Mouse (Mus musculus): ENCODE data around the gene Cask. TPM values are rescaled to one million over a fixed set of nuclear protein-coding genes. Genes with fewer than 3 reads are reported as not detected.

Cask gene
- polyA plus RNA-seq, 1 experiment from 2014 or later: 17.8 TPM

- Histone ChIP-seq H3K36me3 (replicated peaks) (no peaks in the 10 kb centered on the region), H3K4me1 (no peaks in the 10 kb centered on the region), H3K27ac (no peak overlapping the region), H3K27me3 (no peaks in the 10 kb centered on the region), H3K9ac (no peak overlapping the region), H3K9me3 (no peaks in the 10 kb centered on the region), H3K4me2 (no peak overlapping the region), H3K4me3 (replicated peaks) (no peak overlapping the region)
- 68% methylated on average over 2 of the region's 2 CpGs for WGBS
- no peak for ATAC-seq (ENCODE audit: low FRiP score)
Measured at GRCm38 (mm10) chrX:13705051-13705450, 146.1 kb downstream of the Cask start.

GRCm38 (mm10) chrX:13700681-13701080, 150.5 kb downstream of the Cask start:
- Histone ChIP-seq H3K27me3 (no peaks in the 10 kb centered on the region), H3K4me1 (no peaks in the 10 kb centered on the region), H3K9ac (no peak overlapping the region), H3K36me3 (replicated peaks) (no peaks in the 10 kb centered on the region), H3K4me2 (no peak overlapping the region), H3K9me3 (no peaks in the 10 kb centered on the region), H3K27ac (no peak overlapping the region), H3K4me3 (replicated peaks) (no peak overlapping the region)
- WGBS: 91% methylated on average over 3 of the region's 3 CpGs
- no peak for ATAC-seq (ENCODE audit: low FRiP score)

DNA sequence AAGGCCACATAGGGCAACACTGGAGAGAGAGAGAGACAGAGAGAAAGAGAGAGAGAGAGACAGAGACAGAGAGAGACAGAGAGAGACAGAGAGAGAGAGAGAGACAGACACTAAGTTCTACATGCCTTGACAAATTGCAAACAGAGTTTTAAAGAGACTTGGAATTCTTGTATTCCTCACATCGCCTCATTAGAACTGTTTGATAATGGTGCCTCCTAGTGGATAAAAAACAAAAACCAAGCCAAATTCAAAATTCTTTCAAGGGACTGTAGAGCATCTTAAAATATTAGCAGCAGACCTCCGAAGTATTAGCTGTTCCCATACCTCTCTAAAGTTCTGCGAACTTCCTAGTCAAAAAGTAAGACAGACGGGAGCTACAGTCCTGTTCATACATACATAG, 159.3 kb downstream of the Cask start:
- Histone ChIP-seq H3K4me2 (no peak overlapping the region), H3K27ac (no peak overlapping the region), H3K9me3 (no peaks in the 10 kb centered on the region), H3K4me3 (replicated peaks) (no peak overlapping the region), H3K27me3 (no peaks in the 10 kb centered on the region), H3K36me3 (replicated peaks) (no peaks in the 10 kb centered on the region), H3K4me1 (no peaks in the 10 kb centered on the region), H3K9ac (no peak overlapping the region)
- 86% methylated on average over 4 of the region's 4 CpGs for WGBS
- no peak for ATAC-seq (ENCODE audit: low FRiP score)

DNA sequence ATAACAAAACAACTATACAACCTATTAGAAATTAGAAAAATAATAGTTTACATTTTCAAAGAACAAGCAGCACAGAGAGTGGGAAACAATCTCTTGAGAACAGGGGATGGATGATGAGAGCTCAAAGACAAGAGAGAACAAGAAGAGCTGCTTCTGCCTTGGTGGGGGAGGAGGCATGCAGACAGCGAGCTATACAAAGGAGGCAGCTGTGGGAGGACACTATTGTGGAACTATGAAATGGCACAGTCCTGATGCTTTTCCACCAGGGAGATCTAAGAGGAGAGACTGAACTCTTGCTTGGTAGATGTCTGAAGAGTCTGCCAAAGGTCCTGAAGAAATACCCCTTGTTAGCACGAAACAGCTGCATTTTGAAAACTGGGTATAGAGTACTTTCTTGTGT, 162.8 kb downstream of the Cask start:
- WGBS: 62% methylated on average over 2 of the region's 2 CpGs
- Histone ChIP-seq H3K27ac (no peak overlapping the region), H3K4me2 (no peak overlapping the region), H3K9ac (no peak overlapping the region), H3K27me3 (no peaks in the 10 kb centered on the region), H3K4me1 (no peaks in the 10 kb centered on the region), H3K36me3 (replicated peaks) (no peaks in the 10 kb centered on the region), H3K4me3 (replicated peaks) (no peak overlapping the region), H3K9me3 (no peaks in the 10 kb centered on the region)
- ATAC-seq (ENCODE audit: low FRiP score): no peak

GRCm38 (mm10) chrX:13686589-13686988, 164.6 kb downstream of the Cask start:
- H3K9me3 ChIP-seq: no peaks in the 10 kb centered on the region
- ATAC-seq (ENCODE audit: low FRiP score): no peak
- H3K36me3 ChIP-seq (replicated peaks): no peaks in the 10 kb centered on the region
- no peak overlapping the region for H3K9ac ChIP-seq
- 85% methylated on average over 1 of the region's 1 CpGs for WGBS
- H3K4me2 ChIP-seq: no peak overlapping the region
- H3K4me3 ChIP-seq (replicated peaks): no peak overlapping the region
- no peak overlapping the region for H3K27ac ChIP-seq
- H3K27me3 ChIP-seq: no peaks in the 10 kb centered on the region
- no peaks in the 10 kb centered on the region for H3K4me1 ChIP-seq

DNA sequence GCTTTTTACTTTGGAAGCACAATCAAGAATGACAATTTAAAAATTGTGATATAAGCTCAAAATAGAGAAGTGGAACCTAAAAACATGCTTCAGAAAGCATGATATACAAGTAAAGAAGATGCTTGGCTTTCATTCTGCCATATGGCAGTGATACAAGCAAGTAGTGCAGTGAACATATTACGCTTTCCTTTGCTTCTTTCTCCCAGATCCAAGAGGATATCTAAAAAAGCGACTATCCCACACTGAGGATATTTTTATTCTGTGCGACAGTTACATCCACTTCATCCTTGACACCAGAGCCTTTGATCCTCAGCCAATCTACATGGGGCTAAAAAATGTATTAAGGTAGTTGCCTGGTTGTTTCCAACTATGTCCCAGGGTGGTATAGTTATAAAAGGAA, 169.4 kb downstream of the Cask start:
- Histone ChIP-seq H3K4me2 (no peak overlapping the region), H3K4me3 (replicated peaks) (no peak overlapping the region), H3K27ac (no peak overlapping the region), H3K4me1 (no peaks in the 10 kb centered on the region), H3K9me3 (no peaks in the 10 kb centered on the region), H3K27me3 (no peaks in the 10 kb centered on the region), H3K9ac (no peak overlapping the region), H3K36me3 (replicated peaks) (no peaks in the 10 kb centered on the region)
- no peak for ATAC-seq (ENCODE audit: low FRiP score)
- WGBS: 94% methylated on average over 3 of the region's 3 CpGs

DNA sequence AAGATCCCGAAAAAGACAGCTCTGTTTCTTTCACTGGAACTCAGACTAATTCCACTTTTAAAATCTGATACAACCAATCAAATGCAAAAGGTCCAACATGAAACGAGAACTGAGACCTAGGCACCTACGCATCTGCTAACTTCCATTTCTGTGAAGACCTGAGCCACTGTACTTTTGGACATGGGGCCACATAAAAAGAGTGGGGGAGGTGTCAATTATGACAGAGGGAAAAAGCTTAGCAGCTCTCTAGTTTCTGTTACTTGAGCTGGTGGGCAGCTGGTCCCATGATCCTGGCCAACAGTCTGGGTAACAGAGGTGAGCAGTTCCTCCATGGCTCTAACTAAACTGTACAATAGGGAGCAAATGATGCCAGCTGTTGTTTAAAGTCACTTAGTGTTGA, 178.2 kb downstream of the Cask start:
- 89% methylated on average over 3 of the region's 3 CpGs for WGBS
- Histone ChIP-seq H3K27me3 (no peaks in the 10 kb centered on the region), H3K4me3 (replicated peaks) (no peak overlapping the region), H3K4me2 (no peak overlapping the region), H3K4me1 (no peaks in the 10 kb centered on the region), H3K27ac (no peak overlapping the region), H3K9ac (no peak overlapping the region), H3K36me3 (replicated peaks) (no peaks in the 10 kb centered on the region), H3K9me3 (no peaks in the 10 kb centered on the region)
- ATAC-seq (ENCODE audit: low FRiP score): no peak

DNA sequence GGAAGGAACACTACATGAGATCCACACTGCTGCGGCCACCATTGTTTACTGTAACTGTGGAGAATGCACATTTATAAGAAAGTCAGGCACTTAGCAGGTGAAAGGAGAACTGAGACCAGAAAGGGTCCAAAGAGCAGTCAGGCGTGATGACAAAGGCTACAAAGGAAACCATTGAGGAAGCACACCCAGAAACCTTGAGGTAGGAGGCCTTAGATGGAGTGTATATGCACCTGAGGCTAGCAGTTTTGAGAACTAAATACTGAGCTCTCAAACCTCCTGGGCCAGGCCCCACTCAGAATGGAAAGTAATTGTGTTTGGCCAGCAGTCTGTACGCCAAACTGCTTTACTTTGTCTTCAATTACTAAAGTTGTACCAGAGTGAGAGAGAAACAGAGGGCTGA, 180.8 kb downstream of the Cask start:
- no peaks in the 10 kb centered on the region for H3K9me3 ChIP-seq
- H3K9ac ChIP-seq: no peak overlapping the region
- no peak for ATAC-seq (ENCODE audit: low FRiP score)
- H3K4me2 ChIP-seq: no peak overlapping the region
- WGBS: 64% methylated on average over 3 of the region's 3 CpGs
- H3K4me1 ChIP-seq: no peaks in the 10 kb centered on the region
- no peak overlapping the region for H3K27ac ChIP-seq
- no peak overlapping the region for H3K4me3 ChIP-seq (replicated peaks)
- H3K27me3 ChIP-seq: no peaks in the 10 kb centered on the region
- H3K36me3 ChIP-seq (replicated peaks): no peaks in the 10 kb centered on the region

DNA sequence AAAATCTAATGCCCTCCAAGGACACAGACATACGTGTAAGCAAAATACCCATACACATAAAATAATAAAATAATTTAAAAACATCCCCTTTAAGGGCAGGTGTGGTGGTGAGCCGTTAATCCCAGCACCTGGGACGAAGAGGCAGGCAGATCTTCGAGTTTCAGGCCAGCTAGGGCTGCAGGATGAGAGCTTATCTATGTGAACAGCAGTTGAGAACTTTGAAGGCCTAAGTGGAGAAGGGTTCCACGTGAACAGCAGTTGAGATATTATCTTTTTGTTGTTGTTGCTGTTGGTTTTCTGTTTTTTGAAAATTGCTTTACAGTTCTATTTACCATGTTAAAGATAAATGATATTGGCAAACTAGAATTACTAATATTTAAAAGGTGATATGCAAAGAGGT, 182.3 kb downstream of the Cask start:
- no peaks in the 10 kb centered on the region for H3K27me3 ChIP-seq
- H3K4me3 ChIP-seq (replicated peaks): no peak overlapping the region
- no peak for ATAC-seq (ENCODE audit: low FRiP score)
- WGBS: 86% methylated on average over 5 of the region's 5 CpGs
- no peaks in the 10 kb centered on the region for H3K9me3 ChIP-seq
- no peak overlapping the region for H3K27ac ChIP-seq
- H3K4me1 ChIP-seq: no peaks in the 10 kb centered on the region
- H3K36me3 ChIP-seq (replicated peaks): no peaks in the 10 kb centered on the region
- no peak overlapping the region for H3K4me2 ChIP-seq
- no peak overlapping the region for H3K9ac ChIP-seq

GRCm38 (mm10) chrX:13661063-13661462, 190.1 kb downstream of the Cask start, which contains the start of gene Gpr82:
Gpr82 (plus strand) TSS chrX:13661363.
- Histone ChIP-seq H3K4me3 (replicated peaks) (no peak within 1 kb of the TSS), H3K9ac (no peak within 1 kb of the TSS), H3K9me3 (no peaks in the 10 kb centered on the region), H3K4me2 (no peak within 1 kb of the TSS), H3K27ac (no peak within 1 kb of the TSS), H3K4me1 (no peaks in the 10 kb centered on the region), H3K36me3 (replicated peaks) (no peaks in the 10 kb centered on the region), H3K27me3 (no peaks in the 10 kb centered on the region)
- 96% methylated on average over 5 of the region's 5 CpGs for WGBS
- ATAC-seq (ENCODE audit: low FRiP score): no peak

- WGBS: 73% methylated on average over 4 of the region's 4 CpGs
- Histone ChIP-seq H3K27me3 (no peaks in the 10 kb centered on the region), H3K4me2 (no peak overlapping the region), H3K4me3 (replicated peaks) (no peak overlapping the region), H3K36me3 (replicated peaks) (no peaks in the 10 kb centered on the region), H3K27ac (no peak overlapping the region), H3K9ac (no peak overlapping the region), H3K9me3 (no peaks in the 10 kb centered on the region), H3K4me1 (no peaks in the 10 kb centered on the region)
- ATAC-seq (ENCODE audit: low FRiP score): no peak
Measured at GRCm38 (mm10) chrX:13659201-13659890, 191.8 kb downstream of the Cask start.

DNA sequence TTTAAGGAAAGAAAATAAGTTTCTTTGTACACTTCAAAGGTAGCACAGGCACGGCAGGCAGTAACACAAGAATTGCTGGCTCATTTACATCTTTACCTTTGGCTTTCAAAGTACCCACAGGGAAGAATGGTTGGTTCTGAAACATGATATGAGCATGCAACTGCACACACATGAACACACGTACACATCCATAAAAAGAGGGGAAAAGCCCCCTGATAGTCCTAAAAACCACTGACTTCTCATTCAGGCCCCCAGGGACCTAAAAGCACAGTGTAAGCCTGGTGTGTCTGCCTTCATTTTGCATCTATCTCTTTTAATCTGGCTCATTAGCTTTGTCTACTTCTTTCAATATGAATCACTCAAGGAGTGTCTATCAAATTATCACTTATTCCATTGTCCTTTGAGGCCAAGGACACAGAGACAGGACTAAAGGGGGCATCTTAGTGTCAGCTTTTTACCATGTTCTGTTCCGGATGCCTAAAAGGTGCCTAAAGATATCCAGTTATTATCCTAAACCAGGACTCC, 192.5 kb downstream of the Cask start:
- Histone ChIP-seq H3K4me3 (replicated peaks) (no peak overlapping the region), H3K27me3 (no peaks in the 10 kb centered on the region), H3K36me3 (replicated peaks) (no peaks in the 10 kb centered on the region), H3K4me1 (no peaks in the 10 kb centered on the region), H3K9ac (no peak overlapping the region), H3K27ac (no peak overlapping the region), H3K9me3 (no peaks in the 10 kb centered on the region), H3K4me2 (no peak overlapping the region)
- 60% methylated on average over 3 of the region's 3 CpGs for WGBS
- ATAC-seq (ENCODE audit: low FRiP score): no peak

DNA sequence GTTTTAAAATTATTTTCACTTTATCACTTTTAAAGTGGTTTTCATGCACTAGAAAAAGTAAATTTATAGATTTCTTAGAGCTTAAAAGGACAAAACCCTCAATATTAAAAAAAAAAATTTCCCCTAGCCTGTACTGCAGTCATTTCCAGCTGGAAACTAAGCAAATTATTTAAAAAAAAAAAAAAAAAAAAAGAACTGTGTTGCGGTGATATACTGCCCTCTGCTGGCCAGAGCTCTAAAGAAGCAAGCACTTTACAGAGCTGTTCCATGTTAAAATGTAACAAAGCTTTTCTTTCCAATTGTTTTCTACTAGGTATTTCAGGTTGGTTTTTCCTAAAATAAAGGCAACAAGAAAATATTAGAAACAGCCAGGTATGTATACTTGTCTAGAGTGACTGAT, 194.4 kb downstream of the Cask start:
- WGBS: 5% methylated on average over 1 of the region's 1 CpGs
- Histone ChIP-seq H3K4me2 (no peak overlapping the region), H3K36me3 (replicated peaks) (no peaks in the 10 kb centered on the region), H3K27me3 (no peaks in the 10 kb centered on the region), H3K4me3 (replicated peaks) (no peak overlapping the region), H3K9me3 (no peaks in the 10 kb centered on the region), H3K27ac (no peak overlapping the region), H3K9ac (no peak overlapping the region), H3K4me1 (no peaks in the 10 kb centered on the region)
- no peak for ATAC-seq (ENCODE audit: low FRiP score)

Measured in forebrain, embryonic 12.5 days (tissue).